ENCODE assay signal across 9 mouse cellular contexts in genomic region chr12:112722240-112723027, GRCm38 (mm10). TPM values are rescaled to one million over a fixed set of nuclear protein-coding genes. Genes with fewer than 3 reads are reported as not detected.
DNase-seq lines count a peak whose midpoint lies in the region; ATAC-seq and TF ChIP-seq lines count a peak whose summit lies in the region.
"Had no signal": no experiment of that assay in that cellular context is flagged by ENCODE, and none has a peak within 500 bp of the region (broad histone marks: within the 10 kb centered on the region; RNA-seq: fewer than 3 reads in every experiment).

No protein-coding gene starts in this region.

- no peaks in the 10 kb centered on the region for H3K27me3 ChIP-seq in forebrain, embryonic 16.5 days (replicated peaks; ENCODE audit: control insufficient read depth, insufficient read depth, low read length)
- peaks cover 30% of the 10 kb centered on the region for H3K27me3 ChIP-seq in liver, embryonic 14.5 days (ENCODE audit: control insufficient read depth, insufficient read depth, low read length)

- WGBS in forebrain, embryonic 16.5 days, result under 1% methylated on average over 72 of the region's 75 CpGs
- WGBS in liver, embryonic 14.5 days (ENCODE audit: insufficient replicate concordance), result 1% methylated on average over 68 of the region's 75 CpGs

- H3K4me3 ChIP-seq in forebrain, embryonic 16.5 days (replicated peaks; ENCODE audit: low read length), result peak overlapping the region; percentile 78
- peak overlapping the region; percentile 50 to 61 for H3K4me3 ChIP-seq in liver, embryonic 14.5 days (ENCODE audit: insufficient read depth in 1 of 2, low read depth in 2 of 2, low read length in 2 of 2)

- no peak for TF ChIP-seq EP300 in liver, embryonic 14.5 days (IDR thresholded peaks at IDR 0.05; ENCODE audit: low read depth)

- peak; percentile 51 for ATAC-seq in forebrain, embryonic 16.5 days
- ATAC-seq in liver, embryonic 14.5 days (ENCODE audit: insufficient read depth), result peak; percentile 4; the same call in 1 of the 2 replicates

- no peaks in the 10 kb centered on the region; the same call in 1 of the 2 replicates for H3K36me3 ChIP-seq in forebrain, embryonic 16.5 days (ENCODE audit: control insufficient read depth, insufficient read depth)
- no peaks in the 10 kb centered on the region for H3K36me3 ChIP-seq in liver, embryonic 14.5 days (replicated peaks; ENCODE audit: control insufficient read depth, insufficient read depth, low read depth)
- H3K36me3 ChIP-seq: G1E had no signal

- H3K9me3 ChIP-seq in forebrain, embryonic 16.5 days (ENCODE audit: control insufficient read depth, low read length), result no peaks in the 10 kb centered on the region
- no peaks in the 10 kb centered on the region for H3K9me3 ChIP-seq in liver, embryonic 14.5 days (ENCODE audit: control insufficient read depth, low read length)

- H3K4me2 ChIP-seq in forebrain, embryonic 16.5 days (ENCODE audit: low read length), result peak overlapping the region; percentile 69
- peak overlapping the region; percentile 62 for H3K4me2 ChIP-seq in liver, embryonic 14.5 days (ENCODE audit: low read depth)

- peak; percentile 54 to 62 for DNase-seq in heart, adult 18-20 months
- no peak for DNase-seq in heart, adult 8-10 months (ENCODE audit: low spot score)
- peak; percentile 76 for DNase-seq in cerebellum, adult 11 months
- DNase-seq in induced T-regulatory cell, adult 2 months (ENCODE audit: low read depth), result peak; percentile 56
- no peak for DNase-seq in liver, embryonic 14.5 days (ENCODE audit: low read depth in 3 of 3, low spot score in 3 of 3)
- DNase-seq in neural tube, embryonic 10.5 days (ENCODE audit: extremely low spot score, low spot score), result peak; percentile 53
- peak; percentile 72 to 76 for DNase-seq in urinary bladder, adult 18-20 months (ENCODE audit: low spot score in 2 of 2)

- peak overlapping the region; percentile 84 for H3K9ac ChIP-seq in forebrain, embryonic 16.5 days (replicated peaks; ENCODE audit: low read depth, low read length)
- H3K9ac ChIP-seq in liver, embryonic 14.5 days (replicated peaks), result no peak overlapping the region; the same call in 1 of the 2 replicates

- no peak for TF ChIP-seq CTCF in liver, embryonic 14.5 days (IDR thresholded peaks at IDR 0.05; ENCODE audit: low read depth)

- peaks cover 35% of the 10 kb centered on the region for H3K4me1 ChIP-seq in forebrain, embryonic 16.5 days (replicated peaks; ENCODE audit: control insufficient read depth, insufficient read depth, low read length)
- H3K4me1 ChIP-seq in liver, embryonic 14.5 days (replicated peaks; ENCODE audit: control insufficient read depth in 2 of 2, insufficient read depth in 2 of 2, low read length in 1 of 2), result no peaks in the 10 kb centered on the region; a peak in 1 of 4 replicates

- H3K27ac ChIP-seq in forebrain, embryonic 16.5 days (ENCODE audit: low read length), result no peak overlapping the region
- no peak overlapping the region for H3K27ac ChIP-seq in liver, embryonic 14.5 days

RNA-seq across cellular contexts. Expression of gene Cep170b, which starts 2.2 kb away (rescaled TPM):
- total RNA-seq in heart, adult 18-20 months (2021), result 10 to 100 TPM; 10.1 to 11.1 TPM
- 10 to 100 TPM; 12.3 to 14.7 (median 13.4) TPM for total RNA-seq in heart, adult 8-10 months (2022)
- polyA plus RNA-seq in forebrain, embryonic 16.5 days (2015; fragmentation: Nextera tagmentation; extraction: Ambion mirVana), result 18.8 and 22.9 TPM in 2 replicates
- 3.4 and 4.2 TPM in 2 replicates for polyA plus RNA-seq in liver, embryonic 14.5 days (2012; rRNA removed)
- 1.9 and 2.6 TPM in 2 replicates for polyA plus RNA-seq in liver, embryonic 14.5 days (2014; fragmentation: Nextera tagmentation; extraction: Ambion mirVana)
- polyA plus RNA-seq: G1E had no signal

RNA-seq across cellular contexts. Expression of gene Pld4, which starts 38.0 kb away (rescaled TPM):
- total RNA-seq in heart, adult 18-20 months (2021), result 1 to 10 TPM; 6.0 to 7.8 TPM
- 1 to 10 TPM; 3.4 to 8.1 (median 4.3) TPM for total RNA-seq in heart, adult 8-10 months (2022)
- polyA plus RNA-seq in forebrain, embryonic 16.5 days (2015; fragmentation: Nextera tagmentation; extraction: Ambion mirVana), result 4.0 and 5.3 TPM in 2 replicates
- polyA plus RNA-seq in liver, embryonic 14.5 days (2012; rRNA removed), result 13.3 and 14.3 TPM in 2 replicates
- polyA plus RNA-seq in liver, embryonic 14.5 days (2014; fragmentation: Nextera tagmentation; extraction: Ambion mirVana), result 12.5 and 14.7 TPM in 2 replicates

RNA-seq across cellular contexts. Expression of gene Zbtb42, which starts 43.8 kb away (rescaled TPM):
- total RNA-seq in heart, adult 18-20 months (2021), result 1 to 10 TPM; 3.6 to 4.9 TPM
- 1 to 10 TPM; 4.0 to 5.5 (median 4.9) TPM for total RNA-seq in heart, adult 8-10 months (2022)
- polyA plus RNA-seq in forebrain, embryonic 16.5 days (2015; fragmentation: Nextera tagmentation; extraction: Ambion mirVana), result 0.65 and 0.92 TPM in 2 replicates
- polyA plus RNA-seq in liver, embryonic 14.5 days (2012; rRNA removed), result 0.69 and 0.74 TPM in 2 replicates
- 0.64 and 1.1 TPM in 2 replicates for polyA plus RNA-seq in liver, embryonic 14.5 days (2014; fragmentation: Nextera tagmentation; extraction: Ambion mirVana)

RNA-seq across cellular contexts. Expression of gene Akt1, which starts 47.8 kb away (rescaled TPM):
- total RNA-seq in heart, adult 18-20 months (2021), result 100 to 1,000 TPM; 182 to 193 TPM
- total RNA-seq in heart, adult 8-10 months (2022), result 100 to 1,000 TPM; 161 to 195 (median 179) TPM
- 56.9 and 57.1 TPM in 2 replicates for polyA plus RNA-seq in forebrain, embryonic 16.5 days (2015; fragmentation: Nextera tagmentation; extraction: Ambion mirVana)
- polyA plus RNA-seq in liver, embryonic 14.5 days (2012; rRNA removed), result 33.6 and 41.2 TPM in 2 replicates
- polyA plus RNA-seq in liver, embryonic 14.5 days (2014; fragmentation: Nextera tagmentation; extraction: Ambion mirVana), result 9.9 and 17.2 TPM in 2 replicates

Comparison
In these comparisons a context has a peak if more than half of its experiments do, and no peak if none do; other contexts are left out.
1. DNase-seq: peak in heart, adult 18-20 months (2 of 2), cerebellum, adult 11 months (single experiment), induced T-regulatory cell, adult 2 months (single experiment), neural tube, embryonic 10.5 days (single experiment) and urinary bladder, adult 18-20 months (2 of 2); none in heart, adult 8-10 months (single experiment) and liver, embryonic 14.5 days (0 of 3).